Mouse (Mus musculus) urinary bladder, postnatal 14 days (tissue): Measurements from ENCODE around the gene Zbtb8a.

Experiments used
- DNase-seq: peaks from one replicate; pipeline ENCODE4 v3.0.0; 2021; ENCODE audit warnings: low spot score

Zbtb8a gene

GRCm38 (mm10) chr4:129334677-129335215 lies 43.2 kb downstream of the Zbtb8a start:
- peak; percentile 55 for DNase-seq

GRCm38 (mm10) chr4:129332846-129333245 lies 45.1 kb downstream of the Zbtb8a start:
- no peak for DNase-seq

- DNase-seq = no peak
Observed at GRCm38 (mm10) chr4:129326191-129326590, 51.7 kb downstream of the Zbtb8a start.

GRCm38 (mm10) chr4:129324756-129325155 lies 53.2 kb downstream of the Zbtb8a start:
- peak; percentile 46 for DNase-seq

GRCm38 (mm10) chr4:129323491-129323890 lies 54.4 kb downstream of the Zbtb8a start:
- DNase-seq = no peak

- DNase-seq = no peak
Observed at GRCm38 (mm10) chr4:129322042-129322441, 55.9 kb downstream of the Zbtb8a start.

- no peak for DNase-seq
Observed at GRCm38 (mm10) chr4:129320876-129321275, 57.0 kb downstream of the Zbtb8a start.

GRCm38 (mm10) chr4:129313886-129314285 lies 64.0 kb downstream of the Zbtb8a start:
- no peak for DNase-seq

- no peak for DNase-seq
Observed at GRCm38 (mm10) chr4:129307936-129308335, 70.0 kb downstream of the Zbtb8a start.

GRCm38 (mm10) chr4:129304306-129304705 lies 73.6 kb downstream of the Zbtb8a start:
- no peak for DNase-seq

- no peak for DNase-seq
Observed at GRCm38 (mm10) chr4:129303816-129304215, 74.1 kb downstream of the Zbtb8a start.
